Mouse (Mus musculus) ES-E14 (cell line): ENCODE measurements around the gene C87436.

ENCODE experiments used
- CHD2 ChIP-seq: IDR thresholded peaks from 2 replicates; pipeline ENCODE4 v1.6.1; 2014; ENCODE audit warnings: mild to moderate bottlenecking, low read depth, low read length, inconsistent platforms
- HCFC1 ChIP-seq: IDR thresholded peaks from 2 replicates; pipeline ENCODE4 v1.6.1; 2012; ENCODE audit warnings: low read length, inconsistent platforms, borderline replicate concordance; ENCODE audit not compliant: insufficient read depth
- MAFK ChIP-seq: IDR thresholded peaks from 2 replicates; pipeline ENCODE4 v1.6.1; 2014; ENCODE audit warnings: mild to moderate bottlenecking, low read depth, low read length, inconsistent platforms; ENCODE audit not compliant: insufficient read depth
- ZC3H11A ChIP-seq: IDR thresholded peaks from 2 replicates; pipeline ENCODE4 v1.6.1; 2012; ENCODE audit warnings: low read depth, mild to moderate bottlenecking, inconsistent platforms, low read length, borderline replicate concordance

DNA sequence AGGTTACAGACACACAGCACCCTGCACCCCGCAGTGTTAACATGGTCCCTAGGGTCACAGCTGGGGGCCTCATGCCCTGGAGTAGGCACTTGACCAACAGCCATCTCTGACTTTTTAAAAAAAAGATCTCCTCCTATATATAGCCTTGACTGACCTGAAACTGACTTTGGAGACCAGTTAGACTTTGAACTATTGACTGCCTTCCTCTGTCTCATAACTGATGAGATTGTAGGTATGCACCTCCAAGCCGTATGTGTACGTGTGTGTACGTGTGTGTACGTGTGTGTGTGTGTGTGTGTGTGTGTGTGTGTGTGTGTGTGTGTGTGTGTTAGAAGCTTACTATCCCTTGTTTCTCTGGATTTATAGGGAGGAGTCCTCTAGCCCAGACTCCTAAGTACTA is 43.7 kb downstream of the C87436 start:
- TF ChIP-seq ZC3H11A, result no peak
- TF ChIP-seq CHD2, result no peak
- no peak for TF ChIP-seq HCFC1
- TF ChIP-seq MAFK, result no peak
